Mouse (Mus musculus) urinary bladder, postnatal 36 days (tissue): ENCODE data around the gene Banp.

Experiments
- DNase-seq, 2 experiments: peaks; one replicate each; pipeline ENCODE4 v3.0.0; 2022; ENCODE audit warnings: low spot score in 2 of 2, mixed read lengths in 1 of 2

Banp gene

GRCm38 (mm10) chr8:121950749-121951655, 1.5 kb downstream of the Banp start:
- peak; percentile 34 to 48 for DNase-seq

- DNase-seq = no peak
Observed at GRCm38 (mm10) chr8:121951656-121952009, 2.1 kb downstream of the Banp start.

GRCm38 (mm10) chr8:121952122-121952521, 2.6 kb downstream of the Banp start:
- no peak for DNase-seq

GRCm38 (mm10) chr8:121952800-121953199, 3.2 kb downstream of the Banp start:
- DNase-seq = no peak

GRCm38 (mm10) chr8:121953821-121954545, 4.4 kb downstream of the Banp start:
- no peak for DNase-seq

GRCm38 (mm10) chr8:121954981-121955555, 5.5 kb downstream of the Banp start:
- no peak for DNase-seq

- no peak for DNase-seq
Observed at GRCm38 (mm10) chr8:121955825-121956500, 6.4 kb downstream of the Banp start.

GRCm38 (mm10) chr8:121958395-121958794, 8.8 kb downstream of the Banp start:
- DNase-seq = no peak

GRCm38 (mm10) chr8:121962892-121963291, 13.3 kb downstream of the Banp start:
- DNase-seq = no peak

- no peak for DNase-seq
Observed at GRCm38 (mm10) chr8:121964716-121965512, 15.4 kb downstream of the Banp start.

- DNase-seq = no peak
Observed at GRCm38 (mm10) chr8:121966110-121966509, 16.6 kb downstream of the Banp start.

GRCm38 (mm10) chr8:121966714-121967448, 17.3 kb downstream of the Banp start:
- no peak for DNase-seq

- peak in 1 of 2 experiments; percentile 27 for DNase-seq
Observed at GRCm38 (mm10) chr8:121967977-121968376, 18.4 kb downstream of the Banp start.

GRCm38 (mm10) chr8:121968542-121968941, 19.0 kb downstream of the Banp start:
- no peak for DNase-seq

GRCm38 (mm10) chr8:121970225-121970624, 20.7 kb downstream of the Banp start:
- DNase-seq = no peak

GRCm38 (mm10) chr8:121971488-121972058, 22.0 kb downstream of the Banp start:
- DNase-seq = no peak

GRCm38 (mm10) chr8:121973906-121974305, 24.4 kb downstream of the Banp start:
- no peak for DNase-seq

GRCm38 (mm10) chr8:121977819-121978590, 28.5 kb downstream of the Banp start:
- DNase-seq = no peak

- no peak for DNase-seq
Observed at GRCm38 (mm10) chr8:121978670-121979069, 29.1 kb downstream of the Banp start.
